Mouse (Mus musculus): ENCODE data around the gene Olfml2b.

The Olfml2b gene

GRCm38 (mm10) chr1:170644255-170645205, at the start of gene Olfml2b:
Gene Olfml2b, plus strand, starts transcription at chr1:170644532.
- peak; percentile 54 to 58 for DNase-seq (ENCODE audit: low spot score in 2 of 2)

- no peak for DNase-seq (ENCODE audit: low spot score in 2 of 2)
Observed at GRCm38 (mm10) chr1:170594575-170594974, 49.8 kb upstream of the Olfml2b start.

- no peak for DNase-seq (ENCODE audit: low spot score in 2 of 2)
Observed at GRCm38 (mm10) chr1:170605228-170606001, 38.9 kb upstream of the Olfml2b start.

- DNase-seq (ENCODE audit: low spot score in 2 of 2): no peak
Observed at GRCm38 (mm10) chr1:170607231-170607917, 37.0 kb upstream of the Olfml2b start.

- no peak for DNase-seq (ENCODE audit: low spot score in 2 of 2)
Observed at GRCm38 (mm10) chr1:170608461-170609071, 35.8 kb upstream of the Olfml2b start.

- no peak for DNase-seq (ENCODE audit: low spot score in 2 of 2)
Observed at GRCm38 (mm10) chr1:170609872-170610271, 34.5 kb upstream of the Olfml2b start.

- DNase-seq (ENCODE audit: low spot score in 2 of 2): peak; percentile 39 to 67
Observed at GRCm38 (mm10) chr1:170610289-170610688, 34.0 kb upstream of the Olfml2b start.

- DNase-seq (ENCODE audit: low spot score in 2 of 2): no peak
Observed at GRCm38 (mm10) chr1:170610695-170611094, 33.6 kb upstream of the Olfml2b start.

GRCm38 (mm10) chr1:170611631-170612030, 32.7 kb upstream of the Olfml2b start:
- DNase-seq (ENCODE audit: low spot score in 2 of 2): no peak

GRCm38 (mm10) chr1:170612968-170613872, 31.1 kb upstream of the Olfml2b start:
- DNase-seq (ENCODE audit: low spot score in 2 of 2): peak in 1 of 2 experiments; percentile 24

- no peak for DNase-seq (ENCODE audit: low spot score in 2 of 2)
Observed at GRCm38 (mm10) chr1:170619686-170620374, 24.5 kb upstream of the Olfml2b start.

GRCm38 (mm10) chr1:170622934-170623333, 21.4 kb upstream of the Olfml2b start:
- DNase-seq (ENCODE audit: low spot score in 2 of 2): peak; percentile 44 to 73

- no peak for DNase-seq (ENCODE audit: low spot score in 2 of 2)
Observed at GRCm38 (mm10) chr1:170623432-170623831, 20.9 kb upstream of the Olfml2b start.

- DNase-seq (ENCODE audit: low spot score in 2 of 2): peak in 1 of 2 experiments; percentile 30
Observed at GRCm38 (mm10) chr1:170630489-170630888, 13.8 kb upstream of the Olfml2b start.

- no peak for DNase-seq (ENCODE audit: low spot score in 2 of 2)
Observed at GRCm38 (mm10) chr1:170631571-170631970, 12.8 kb upstream of the Olfml2b start.

- peak; percentile 68 to 72 for DNase-seq (ENCODE audit: low spot score in 2 of 2)
Observed at GRCm38 (mm10) chr1:170632385-170632784, 11.9 kb upstream of the Olfml2b start.

GRCm38 (mm10) chr1:170632856-170633255, 11.5 kb upstream of the Olfml2b start:
- DNase-seq (ENCODE audit: low spot score in 2 of 2): no peak

GRCm38 (mm10) chr1:170638941-170639340, 5.4 kb upstream of the Olfml2b start:
- no peak for DNase-seq (ENCODE audit: low spot score in 2 of 2)

GRCm38 (mm10) chr1:170645896-170646605, 1.7 kb downstream of the Olfml2b start:
- DNase-seq (ENCODE audit: low spot score in 2 of 2): no peak
